Mouse (Mus musculus) small intestine, adult 2 months (tissue): Measurements from ENCODE around the gene Lnx1.

Experiments used
- CTCF ChIP-seq: fragments of 200-500 bp; IDR thresholded peaks from 2 replicates; pipeline ENCODE4 v1.5.1; 2012; ENCODE audit warnings: low read depth, mild to moderate bottlenecking, control low read depth, inconsistent platforms, low read length, moderate library complexity, mixed read lengths; ENCODE audit not compliant: insufficient replicate concordance, insufficient read length; ENCODE audit errors: extremely low read depth
- POLR2A ChIP-seq: fragments of 200-500 bp; IDR thresholded peaks from 2 replicates; pipeline ENCODE4 v1.6.1; 2012; ENCODE audit warnings: low read depth, mild to moderate bottlenecking, control low read depth, inconsistent platforms, low read length, moderate library complexity

DNA sequence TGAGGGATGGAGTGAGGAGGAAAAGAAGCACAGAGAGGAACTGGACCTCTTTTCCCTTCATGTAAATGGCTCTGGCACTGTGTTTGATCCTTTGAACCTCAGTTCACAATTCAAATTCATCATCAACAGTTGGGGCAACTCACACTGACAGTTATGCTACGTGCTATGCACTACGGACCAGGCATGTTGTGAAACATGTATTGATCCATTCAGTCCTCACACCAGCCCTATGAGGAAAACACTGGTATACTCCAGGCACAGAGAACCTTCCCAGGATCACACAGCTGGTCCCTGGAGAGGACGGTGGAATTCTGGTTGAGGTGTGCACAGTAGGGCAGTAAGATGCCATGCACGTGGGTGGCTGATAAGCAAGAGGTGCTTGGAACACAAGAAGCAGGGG, 62.2 kb downstream of the Lnx1 start:
- TF ChIP-seq CTCF (no peak), POLR2A (no peak)
